Mouse (Mus musculus) kidney, adult 2 months (tissue): Measurements from ENCODE around the gene Dpagt1. TPM values are rescaled to one million over a fixed set of nuclear protein-coding genes. Genes with fewer than 3 reads are reported as not detected.
A peak's percentile ranks its signal among the peaks of the same experiment; 100 is the strongest.

Experiments
- DNase-seq: peaks from one replicate; pipeline ENCODE4 v3.0.0; 2021
- H3K27ac ChIP-seq: fragments of 200-500 bp; 2 replicates; pipeline ENCODE4 v1.5.1; 2012; ENCODE audit warnings: low read depth, low read length, control low read depth, inconsistent platforms; ENCODE audit not compliant: insufficient read depth
- H3K27me3 ChIP-seq: fragments of 200-500 bp; replicated peaks from 2 replicates; pipeline ENCODE4 v1.6.1; 2012; ENCODE audit warnings: mild to moderate bottlenecking, moderate library complexity, low read length, inconsistent platforms; ENCODE audit not compliant: control insufficient read depth, insufficient read depth
- H3K36me3 ChIP-seq: fragments of 200-500 bp; 2 replicates; pipeline ENCODE4 v1.6.1; 2012; ENCODE audit warnings: mild to moderate bottlenecking, moderate library complexity, low read length, inconsistent platforms; ENCODE audit not compliant: control insufficient read depth, insufficient read depth
- H3K4me1 ChIP-seq: fragments of 200-500 bp; 2 replicates; pipeline ENCODE4 v1.6.1; 2011; ENCODE audit warnings: low read length; ENCODE audit not compliant: control insufficient read depth, insufficient read depth
- H3K4me3 ChIP-seq: fragments of 200-500 bp; 2 replicates; pipeline ENCODE4 v1.5.1; 2011; ENCODE audit warnings: mild to moderate bottlenecking, low read depth, low read length, control low read depth; ENCODE audit not compliant: insufficient read depth
- CTCF ChIP-seq: fragments of 200-500 bp; conservative IDR thresholded peaks from 2 replicates; pipeline ENCODE4 v1.5.1; 2011; ENCODE audit warnings: low read depth, mild to moderate bottlenecking, control low read depth, low read length, moderate library complexity, mixed read lengths; ENCODE audit not compliant: insufficient read depth, insufficient read length
- POLR2A ChIP-seq: fragments of 200-500 bp; IDR thresholded peaks from one replicate; pipeline ENCODE4 v1.6.1; 2011; ENCODE audit warnings: low read depth, low read length, control low read depth
- WGBS: fragments of 180-500 bp; shearing (Covaris S2); methylation state at CpG from one replicate; pipeline ENCODE4 v1.1.7; 2018; 5-methylcytosine and 5-hydroxymethylcytosine counted together
- polyA plus RNA-seq: library from polyadenylated mRNA; depleted of rRNA; stranded (reverse); fragments of >200 nt; gene quantifications from 2 replicates; pipeline ENCODE4 v1.2.3, GENCODE M21; 2012

Dpagt1 gene
- polyA plus RNA-seq, 1 experiment = 41.9 TPM

DNA sequence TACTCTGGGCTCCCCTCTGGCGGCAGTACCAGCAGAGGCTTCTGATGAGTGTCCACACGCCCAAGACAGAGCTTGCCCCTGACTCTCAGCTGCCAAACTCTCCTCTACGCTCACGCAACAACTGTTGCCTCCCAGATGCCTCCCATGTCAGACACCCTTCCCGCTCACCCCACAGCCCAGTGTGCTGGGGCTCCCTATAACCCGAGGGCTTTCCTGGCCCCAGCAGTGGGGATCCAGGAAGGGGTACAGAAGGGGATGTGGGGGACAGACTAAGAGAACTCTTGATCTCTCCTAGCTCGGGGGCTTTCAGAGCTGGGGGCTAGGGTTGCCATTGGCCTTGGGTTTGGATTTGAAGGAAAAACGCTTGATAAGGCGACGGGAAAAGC is 15.1 kb upstream of the Dpagt1 start:
- Histone ChIP-seq H3K36me3 (peaks cover 9% of the 10 kb centered on the region; the same call in 1 of the 2 replicates), H3K4me1 (no peaks in the 10 kb centered on the region), H3K27me3 (no peaks in the 10 kb centered on the region), H3K27ac (peak overlapping the region; percentile 78), H3K4me3 (no peak overlapping the region)
- DNase-seq = no peak
- 58% methylated on average over 10 of the region's 10 CpGs for WGBS
- no peak for TF ChIP-seq POLR2A
- TF ChIP-seq CTCF = no peak

DNA sequence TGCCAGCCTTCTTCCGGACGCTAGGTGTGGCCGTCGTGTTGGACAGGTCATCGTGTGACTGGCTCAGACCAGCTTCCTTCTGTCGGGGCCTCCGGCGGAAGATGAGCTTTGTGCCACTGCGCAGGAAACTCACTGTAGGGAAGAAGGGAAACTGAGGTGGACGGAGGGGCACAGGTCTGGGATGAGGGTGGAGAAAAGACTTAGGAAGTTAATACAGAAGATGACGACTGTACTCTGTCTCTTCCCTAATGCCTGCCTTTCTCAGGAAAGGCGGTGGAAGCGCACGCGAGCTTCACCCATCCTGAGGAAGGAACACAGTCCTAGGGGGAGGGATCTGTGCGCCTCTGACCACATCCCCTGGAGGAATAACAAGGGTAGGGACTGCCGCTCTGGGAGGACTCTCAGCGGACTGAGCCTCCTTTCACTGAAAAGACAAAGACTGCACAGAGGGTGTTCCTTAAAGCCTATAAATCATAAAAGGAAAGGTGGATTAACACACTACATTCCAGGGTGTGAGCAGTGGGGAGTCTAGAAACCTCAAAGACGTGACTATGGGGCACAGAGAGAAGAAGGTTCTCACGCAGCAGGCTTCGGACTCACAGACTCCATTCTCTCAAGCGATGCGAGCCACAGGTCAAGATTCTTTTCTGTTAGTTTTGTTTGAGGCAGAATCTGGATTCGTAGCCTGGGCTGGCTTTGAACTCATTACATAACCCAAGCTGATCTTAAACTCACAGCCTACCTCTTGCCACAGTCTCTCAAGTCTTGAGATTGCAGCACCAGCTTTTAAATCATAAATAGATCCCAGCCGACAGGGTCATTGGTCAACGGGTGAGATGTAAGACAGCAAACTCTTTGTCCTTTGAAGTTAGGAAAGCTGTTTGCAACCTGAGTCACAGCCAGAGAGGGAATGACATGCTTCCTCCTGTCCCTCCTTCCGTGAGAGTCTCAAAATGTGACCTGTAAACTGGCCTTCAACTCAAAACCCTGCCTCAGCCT is 14.4 kb upstream of the Dpagt1 start:
- TF ChIP-seq POLR2A = no peak
- H3K27ac ChIP-seq = peak overlapping the region; percentile 81
- DNase-seq = peak; percentile 78
- 46% methylated on average over 27 of the region's 27 CpGs for WGBS
- no peaks in the 10 kb centered on the region for H3K4me1 ChIP-seq
- H3K4me3 ChIP-seq = peak overlapping the region; percentile 27
- no peaks in the 10 kb centered on the region for H3K27me3 ChIP-seq
- H3K36me3 ChIP-seq = peaks cover 9% of the 10 kb centered on the region; the same call in 1 of the 2 replicates

DNA sequence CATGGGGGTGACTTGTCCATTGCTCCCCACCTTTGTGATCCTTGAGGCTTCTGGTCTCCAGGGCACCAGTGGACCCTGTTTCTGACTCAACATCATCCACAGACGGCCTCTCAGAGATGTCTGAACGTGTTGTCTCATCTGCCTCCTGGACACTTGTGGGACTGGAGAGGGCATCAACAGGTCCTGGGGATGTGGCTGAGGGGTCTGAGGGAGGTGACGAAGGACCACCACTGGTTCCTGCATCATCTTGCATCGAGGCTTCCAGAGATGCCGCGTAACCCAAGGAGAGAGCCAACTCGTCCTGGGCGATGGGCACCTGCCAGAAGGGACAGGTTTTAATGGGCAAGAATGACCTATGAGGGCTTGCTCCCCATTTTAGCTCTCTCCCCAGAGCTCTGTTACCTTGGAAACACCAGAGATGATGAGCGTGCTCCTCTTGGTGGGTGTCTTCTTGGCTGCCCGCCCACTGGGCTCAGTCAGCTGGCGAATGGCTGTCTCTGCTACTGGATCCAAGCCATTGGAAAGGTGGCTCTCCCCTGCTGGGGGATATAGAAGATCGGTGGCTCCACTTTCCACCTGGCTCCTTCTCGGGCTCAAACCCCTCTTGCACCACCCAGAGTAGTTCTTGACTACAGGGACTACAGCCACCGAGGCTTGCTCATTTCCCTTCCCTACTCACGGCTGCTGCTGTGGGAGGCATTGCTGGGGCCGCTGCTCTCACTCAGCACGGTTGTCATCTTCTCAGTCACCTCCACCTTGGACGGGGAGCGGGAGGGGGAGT is 12.2 kb upstream of the Dpagt1 start:
- Histone ChIP-seq H3K4me3 (no peak overlapping the region), H3K27ac (no peak overlapping the region), H3K36me3 (peaks cover 12% of the 10 kb centered on the region), H3K27me3 (no peaks in the 10 kb centered on the region), H3K4me1 (peaks cover 3% of the 10 kb centered on the region)
- no peak for TF ChIP-seq CTCF
- TF ChIP-seq POLR2A = no peak
- DNase-seq = no peak
- 79% methylated on average over 19 of the region's 19 CpGs for WGBS

DNA sequence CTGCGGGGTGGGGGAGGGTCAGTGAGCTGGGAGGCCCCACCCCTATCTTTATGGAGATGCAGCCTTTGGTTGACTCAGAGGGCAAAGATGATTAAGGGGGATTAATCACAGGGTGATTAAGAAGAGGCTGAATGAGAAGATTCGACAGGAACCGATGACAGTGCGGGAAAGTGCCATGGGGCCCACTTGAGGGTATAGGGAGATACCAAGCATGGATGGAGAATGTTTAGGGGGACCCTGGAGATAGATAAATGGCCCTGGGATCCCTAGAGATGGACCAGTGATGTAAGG is 11.6 kb upstream of the Dpagt1 start:
- H3K27ac ChIP-seq = no peak overlapping the region
- H3K4me1 ChIP-seq = peaks cover 3% of the 10 kb centered on the region
- no peak for DNase-seq
- H3K27me3 ChIP-seq = no peaks in the 10 kb centered on the region
- TF ChIP-seq POLR2A (no peak), CTCF (no peak)
- WGBS = 92% methylated on average over 4 of the region's 4 CpGs
- H3K4me3 ChIP-seq = no peak overlapping the region
- peaks cover 12% of the 10 kb centered on the region for H3K36me3 ChIP-seq

DNA sequence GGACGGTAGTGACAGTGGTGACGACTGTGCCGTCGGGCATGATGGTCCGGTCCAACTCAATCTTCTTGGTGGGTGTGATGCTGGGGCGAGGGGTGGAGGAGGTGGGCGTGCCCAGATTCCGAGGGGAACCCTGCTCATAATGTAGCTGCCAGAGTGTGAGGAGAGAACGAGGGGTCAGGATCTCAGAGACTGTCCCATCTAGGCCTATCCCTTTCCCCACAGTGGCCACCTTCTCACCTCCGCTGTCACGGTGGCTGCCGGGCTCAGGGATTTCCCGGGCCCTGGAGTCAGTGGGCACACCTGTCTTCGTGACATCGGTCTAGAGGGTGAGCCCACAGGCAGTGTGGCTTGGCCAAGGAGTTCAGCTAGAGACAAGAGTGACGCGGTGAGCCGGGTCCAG is 10.9 kb upstream of the Dpagt1 start:
- Histone ChIP-seq H3K27me3 (no peaks in the 10 kb centered on the region), H3K36me3 (peaks cover 12% of the 10 kb centered on the region), H3K4me3 (no peak overlapping the region), H3K27ac (no peak overlapping the region), H3K4me1 (peaks cover 3% of the 10 kb centered on the region)
- no peak for DNase-seq
- WGBS = 91% methylated on average over 18 of the region's 18 CpGs
- TF ChIP-seq POLR2A (no peak), CTCF (no peak)

DNA sequence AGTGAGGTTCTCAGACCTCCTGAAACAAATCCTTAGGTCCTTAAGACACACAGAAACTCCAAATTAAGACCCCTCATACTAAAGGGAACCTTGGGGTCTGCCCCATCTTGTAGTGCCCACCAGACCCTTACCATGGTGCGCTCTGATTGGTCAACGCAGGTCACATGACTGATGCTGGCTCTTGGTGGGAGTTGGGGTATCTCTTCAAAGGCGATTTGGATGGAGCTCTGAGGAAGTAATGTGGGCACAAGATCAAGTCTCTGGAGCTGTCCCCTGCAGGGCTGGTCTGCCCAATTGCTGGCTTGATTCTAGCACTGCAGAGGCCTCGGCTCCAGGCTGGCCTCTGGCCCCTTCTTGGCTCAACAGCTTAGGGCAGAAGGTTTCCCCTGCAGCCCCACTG is 8.4 kb upstream of the Dpagt1 start:
- TF ChIP-seq POLR2A (no peak), CTCF (no peak)
- Histone ChIP-seq H3K4me1 (peaks cover 9% of the 10 kb centered on the region), H3K36me3 (peaks cover 12% of the 10 kb centered on the region), H3K27me3 (no peaks in the 10 kb centered on the region), H3K27ac (peak overlapping the region; percentile 69), H3K4me3 (peak overlapping the region; percentile 98; the same call in 1 of the 2 replicates)
- DNase-seq = no peak
- WGBS = 71% methylated on average over 4 of the region's 4 CpGs
